Mouse (Mus musculus) hindbrain, embryonic 16.5 days (tissue): Measurements from ENCODE around the gene Plin1. TPM values are rescaled to one million over a fixed set of nuclear protein-coding genes. Genes with fewer than 3 reads are reported as not detected.

Experiments used
- ATAC-seq: fragments of 200-750 bp; cut with Nextera tagmentation; 2 replicates; pipeline ENCODE4 v1.8.0; 2017; ENCODE audit warnings: moderate TSS enrichment, moderate library complexity
- H3K27ac ChIP-seq: fragments of 300-500 bp; sonication (generic); 2 replicates; pipeline ENCODE4 v1.5.1; 2014; ENCODE audit warnings: low read depth, mild to moderate bottlenecking, control low read depth, low read length, moderate library complexity
- H3K27me3 ChIP-seq: fragments of 300-500 bp; sonication (generic); replicated peaks from 2 replicates; pipeline ENCODE4 v1.6.1; 2014; ENCODE audit warnings: low read length; ENCODE audit not compliant: control insufficient read depth, insufficient read depth
- H3K36me3 ChIP-seq: fragments of 300-500 bp; sonication (generic); 2 replicates; pipeline ENCODE4 v1.6.1; 2014; ENCODE audit warnings: mild to moderate bottlenecking, low read length, moderate library complexity, mixed read lengths; ENCODE audit not compliant: control insufficient read depth, insufficient read depth
- H3K4me1 ChIP-seq: fragments of 300-500 bp; sonication (generic); 2 replicates; pipeline ENCODE4 v1.6.1; 2014; ENCODE audit warnings: low read depth, low read length; ENCODE audit not compliant: control insufficient read depth, insufficient read depth
- H3K4me2 ChIP-seq: fragments of 300-500 bp; sonication (generic); 2 replicates; pipeline ENCODE4 v1.6.1; 2014; ENCODE audit warnings: mild to moderate bottlenecking, low read length, control low read depth, moderate library complexity
- H3K4me3 ChIP-seq: fragments of 300-500 bp; sonication (generic); 2 replicates; pipeline ENCODE4 v1.5.1; 2014; ENCODE audit warnings: mild to moderate bottlenecking, low read length, control low read depth, moderate library complexity
- H3K9ac ChIP-seq: fragments of 300-500 bp; sonication (generic); 2 replicates; pipeline ENCODE4 v1.6.1; 2014; ENCODE audit warnings: low read depth, mild to moderate bottlenecking, control low read depth, low read length, moderate library complexity
- H3K9me3 ChIP-seq: fragments of 300-500 bp; sonication (generic); 2 replicates; pipeline ENCODE4 v1.6.1; 2014; ENCODE audit warnings: mild to moderate bottlenecking, low read length, moderate library complexity; ENCODE audit not compliant: control insufficient read depth
- WGBS: fragments of 180-500 bp; shearing (Covaris S2); extraction: QIAGEN DNeasy Blood & Tissue Kit; methylation state at CpG from one replicate; pipeline ENCODE4 v1.1.7; 2014; 5-methylcytosine and 5-hydroxymethylcytosine counted together
- polyA plus RNA-seq: library from polyadenylated mRNA; unstranded; fragments of >200 nt; fragmentation: Nextera tagmentation; extraction: Ambion mirVana; gene quantifications from 2 replicates; pipeline ENCODE4 v1.2.1, GENCODE M21; 2015

Gene Plin1
- polyA plus RNA-seq, 1 experiment from 2014 or later = 0.19 TPM

GRCm38 (mm10) chr7:79742277-79742658, 9.6 kb upstream of the Plin1 start:
- H3K4me2 ChIP-seq = peak overlapping the region; percentile 97
- 24% methylated on average over 11 of the region's 11 CpGs for WGBS
- no peak for ATAC-seq
- H3K4me1 ChIP-seq = peaks cover 6% of the 10 kb centered on the region
- no peak overlapping the region for H3K27ac ChIP-seq
- no peaks in the 10 kb centered on the region for H3K9me3 ChIP-seq
- peak overlapping the region; percentile 72 for H3K4me3 ChIP-seq
- H3K9ac ChIP-seq = peak overlapping the region; percentile 67
- H3K27me3 ChIP-seq = no peaks in the 10 kb centered on the region
- H3K36me3 ChIP-seq = peaks cover 2% of the 10 kb centered on the region; the same call in 1 of the 2 replicates

GRCm38 (mm10) chr7:79740279-79740678, 7.6 kb upstream of the Plin1 start:
- no peak overlapping the region for H3K4me2 ChIP-seq
- 77% methylated on average over 4 of the region's 4 CpGs for WGBS
- H3K4me1 ChIP-seq = peaks cover 6% of the 10 kb centered on the region
- H3K36me3 ChIP-seq = peaks cover 4% of the 10 kb centered on the region; the same call in 1 of the 2 replicates
- no peak for ATAC-seq
- no peaks in the 10 kb centered on the region for H3K9me3 ChIP-seq
- H3K9ac ChIP-seq = no peak overlapping the region
- H3K27ac ChIP-seq = no peak overlapping the region
- H3K27me3 ChIP-seq = no peaks in the 10 kb centered on the region
- H3K4me3 ChIP-seq = no peak overlapping the region

- WGBS = 93% methylated on average over 2 of the region's 2 CpGs
- H3K9ac ChIP-seq = no peak overlapping the region
- H3K4me1 ChIP-seq = peaks cover 6% of the 10 kb centered on the region
- no peak for ATAC-seq
- H3K36me3 ChIP-seq = peaks cover 4% of the 10 kb centered on the region; the same call in 1 of the 2 replicates
- no peaks in the 10 kb centered on the region for H3K27me3 ChIP-seq
- H3K4me3 ChIP-seq = no peak overlapping the region
- no peak overlapping the region for H3K4me2 ChIP-seq
- H3K27ac ChIP-seq = no peak overlapping the region
- no peaks in the 10 kb centered on the region for H3K9me3 ChIP-seq
Observed at GRCm38 (mm10) chr7:79738913-79739312, 6.2 kb upstream of the Plin1 start.

GRCm38 (mm10) chr7:79736511-79736910, 3.8 kb upstream of the Plin1 start:
- no peak for ATAC-seq
- 93% methylated on average over 14 of the region's 14 CpGs for WGBS
- H3K27ac ChIP-seq = no peak overlapping the region

GRCm38 (mm10) chr7:79734563-79734962, 1.9 kb upstream of the Plin1 start:
- no peaks in the 10 kb centered on the region for H3K27me3 ChIP-seq
- no peak overlapping the region for H3K4me3 ChIP-seq
- no peaks in the 10 kb centered on the region for H3K9me3 ChIP-seq
- no peak overlapping the region for H3K9ac ChIP-seq
- no peak; the same call in 1 of the 2 replicates for ATAC-seq
- WGBS = 74% methylated on average over 8 of the region's 8 CpGs
- H3K4me2 ChIP-seq = no peak overlapping the region
- H3K27ac ChIP-seq = no peak overlapping the region
- peaks cover 4% of the 10 kb centered on the region; the same call in 1 of the 2 replicates for H3K36me3 ChIP-seq
- H3K4me1 ChIP-seq = no peaks in the 10 kb centered on the region

More at GRCm38 (mm10) chr7:79736511-79736910, 3.8 kb upstream of the Plin1 start:
- Histone ChIP-seq H3K9me3 (no peaks in the 10 kb centered on the region), H3K27me3 (no peaks in the 10 kb centered on the region), H3K4me3 (no peak overlapping the region), H3K36me3 (peaks cover 4% of the 10 kb centered on the region; the same call in 1 of the 2 replicates), H3K9ac (no peak overlapping the region), H3K4me1 (no peaks in the 10 kb centered on the region), H3K4me2 (no peak overlapping the region)

- H3K27ac ChIP-seq = no peak overlapping the region
- 0 out of 2 replicates have a peak, but pooled peaks cover 2% of the 10 kb centered on the region for H3K27me3 ChIP-seq
- ATAC-seq = no peak
- no peak overlapping the region for H3K4me3 ChIP-seq
- H3K9ac ChIP-seq = no peak overlapping the region
- H3K36me3 ChIP-seq = no peaks in the 10 kb centered on the region
- H3K4me2 ChIP-seq = no peak overlapping the region
- no peaks in the 10 kb centered on the region for H3K4me1 ChIP-seq
- 75% methylated on average over 13 of the region's 13 CpGs for WGBS
- no peaks in the 10 kb centered on the region for H3K9me3 ChIP-seq
Observed at GRCm38 (mm10) chr7:79731438-79731837, 1.3 kb downstream of the Plin1 start.

GRCm38 (mm10) chr7:79729743-79730370, 2.8 kb downstream of the Plin1 start:
- Histone ChIP-seq H3K36me3 (no peaks in the 10 kb centered on the region), H3K4me2 (no peak overlapping the region), H3K27me3 (0 out of 2 replicates have a peak, but pooled peaks cover 2% of the 10 kb centered on the region), H3K27ac (no peak overlapping the region), H3K9ac (no peak overlapping the region), H3K4me1 (no peaks in the 10 kb centered on the region), H3K9me3 (no peaks in the 10 kb centered on the region), H3K4me3 (no peak overlapping the region)
- 62% methylated on average over 11 of the region's 11 CpGs for WGBS
- ATAC-seq = 0 out of 2 replicates have a peak, but pooled peaks have one; percentile 2

GRCm38 (mm10) chr7:79729169-79729568, 3.5 kb downstream of the Plin1 start:
- H3K4me2 ChIP-seq = no peak overlapping the region
- H3K9ac ChIP-seq = no peak overlapping the region; the same call in 1 of the 2 replicates
- 0 out of 2 replicates have a peak, but pooled peaks cover 2% of the 10 kb centered on the region for H3K27me3 ChIP-seq
- no peaks in the 10 kb centered on the region for H3K36me3 ChIP-seq
- no peak overlapping the region for H3K27ac ChIP-seq
- 4% methylated on average over 8 of the region's 8 CpGs for WGBS
- no peaks in the 10 kb centered on the region for H3K9me3 ChIP-seq
- no peaks in the 10 kb centered on the region for H3K4me1 ChIP-seq
- peak; percentile 53; the same call in 1 of the 2 replicates for ATAC-seq
- no peak overlapping the region for H3K4me3 ChIP-seq

- no peak overlapping the region for H3K4me3 ChIP-seq
- ATAC-seq = no peak
- H3K27ac ChIP-seq = no peak overlapping the region
- 31% methylated on average over 6 of the region's 6 CpGs for WGBS
- 0 out of 2 replicates have a peak, but pooled peaks cover 2% of the 10 kb centered on the region for H3K27me3 ChIP-seq
- H3K4me2 ChIP-seq = no peak overlapping the region
- no peaks in the 10 kb centered on the region for H3K4me1 ChIP-seq
- no peak overlapping the region for H3K9ac ChIP-seq
- H3K9me3 ChIP-seq = no peaks in the 10 kb centered on the region
- H3K36me3 ChIP-seq = no peaks in the 10 kb centered on the region
Observed at GRCm38 (mm10) chr7:79728219-79728618, 4.5 kb downstream of the Plin1 start.
